Mouse (Mus musculus) brain, embryonic 14.5 days (tissue): ENCODE results near the gene P2rx4.

ENCODE experiments used
- CTCF ChIP-seq: fragments of 200-500 bp; IDR thresholded peaks from 2 replicates; pipeline ENCODE4 v1.5.1; 2012; ENCODE audit warnings: inconsistent platforms, mild to moderate bottlenecking, moderate library complexity, borderline replicate concordance; ENCODE audit not compliant: insufficient read depth, insufficient read length; ENCODE audit errors: extremely low read depth
- POLR2A ChIP-seq: fragments of 200-500 bp; IDR thresholded peaks from 2 replicates; pipeline ENCODE4 v1.6.1; 2012; ENCODE audit warnings: mild to moderate bottlenecking, inconsistent platforms, borderline replicate concordance; ENCODE audit not compliant: poor library complexity, insufficient read depth, insufficient read length, severe bottlenecking; ENCODE audit errors: extremely low read depth

DNA sequence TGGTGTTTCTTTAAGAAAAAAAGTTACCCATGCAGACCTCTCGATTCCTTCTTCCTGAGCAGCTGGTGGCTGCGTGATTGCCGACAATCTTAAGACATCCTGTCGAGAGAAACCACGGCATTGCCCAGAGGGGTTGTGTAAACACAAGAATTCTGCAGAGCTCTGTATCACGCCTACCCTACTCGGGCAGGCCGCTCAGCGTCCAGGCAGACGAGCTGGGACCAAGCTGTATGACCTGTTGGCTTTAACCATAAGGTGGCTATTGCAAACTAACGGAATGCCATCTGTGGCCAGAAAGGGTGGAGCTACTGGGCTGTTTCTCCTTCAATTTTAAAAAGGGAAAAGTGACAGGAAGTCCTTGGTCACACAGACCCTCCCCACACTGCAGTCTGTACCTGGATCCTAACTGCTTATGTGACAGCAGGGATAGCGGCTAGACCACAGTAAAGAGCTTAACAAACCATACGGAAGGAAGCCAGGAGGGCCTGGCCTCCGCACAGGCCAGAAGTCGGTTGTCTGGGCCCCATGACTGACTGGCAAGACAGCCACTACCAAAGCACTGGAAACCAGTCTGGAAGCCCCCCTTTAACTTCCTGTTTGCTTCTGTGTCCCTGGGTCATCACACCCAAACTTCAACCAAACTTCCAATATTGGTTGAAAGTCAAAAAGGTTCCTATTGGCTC is 24.8 kb downstream of the P2rx4 start:
- TF ChIP-seq CTCF = no peak
- TF ChIP-seq POLR2A = no peak
